Mouse (Mus musculus) hindbrain, postnatal 0 days (tissue): ENCODE measurements at regions not wholly inside any gene's neighbourhood (a gene's known extent, or its start where the extent isn't known, plus 50 kb on each side); places are given as distances from the start of the nearest gene placed in this dataset.

Experiments
- ATAC-seq: fragments of 200-750 bp; cut with Nextera tagmentation; 2 replicates; pipeline ENCODE4 v1.8.0; 2017; ENCODE audit warnings: mild to moderate bottlenecking, moderate TSS enrichment, moderate library complexity
- DNase-seq: peaks from one replicate; pipeline ENCODE4 v3.0.0-alpha.2; 2015; ENCODE audit warnings: low spot score
- H3K27ac ChIP-seq: fragments of 300-500 bp; sonication (generic); 2 replicates; pipeline ENCODE4 v1.5.1; 2014; ENCODE audit warnings: mild to moderate bottlenecking
- H3K27me3 ChIP-seq: fragments of 300-500 bp; sonication (generic); 2 replicates; pipeline ENCODE4 v1.6.1; 2014; ENCODE audit warnings: low read length, mixed read lengths; ENCODE audit not compliant: insufficient read depth
- H3K36me3 ChIP-seq: fragments of 300-500 bp; sonication (generic); 2 replicates; pipeline ENCODE4 v1.6.1; 2014; ENCODE audit warnings: low read length, mixed read lengths; ENCODE audit not compliant: insufficient read depth
- H3K4me1 ChIP-seq: fragments of 300-500 bp; sonication (generic); 2 replicates; pipeline ENCODE4 v1.6.1; 2014; ENCODE audit warnings: antibody characterized with exemption, low read length, mixed read lengths; ENCODE audit not compliant: insufficient read depth
- H3K4me2 ChIP-seq: fragments of 300-500 bp; sonication (generic); 2 replicates; pipeline ENCODE4 v1.6.1; 2014; ENCODE audit warnings: low read depth, mild to moderate bottlenecking, low read length, moderate library complexity, mixed read lengths
- H3K4me3 ChIP-seq: fragments of 300-500 bp; sonication (generic); 2 replicates; pipeline ENCODE4 v1.5.1; 2014; ENCODE audit warnings: low read length
- H3K9ac ChIP-seq: fragments of 300-500 bp; sonication (generic); replicated peaks from 2 replicates; pipeline ENCODE4 v1.6.1; 2014; ENCODE audit warnings: mild to moderate bottlenecking, low read length, moderate library complexity, mixed read lengths
- H3K9me3 ChIP-seq: fragments of 300-500 bp; sonication (generic); 2 replicates; pipeline ENCODE4 v1.6.1; 2016; ENCODE audit warnings: low read length, mixed read lengths
- CTCF ChIP-seq: IDR thresholded peaks from 2 replicates; pipeline ENCODE4 v1.5.1; 2016; ENCODE audit warnings: antibody characterized with exemption, control low read depth, low read depth
- WGBS: fragments of 180-500 bp; shearing (Covaris S2); extraction: QIAGEN DNeasy Blood & Tissue Kit; methylation state at CpG from one replicate; pipeline ENCODE4 v1.1.7; 2014; 5-methylcytosine and 5-hydroxymethylcytosine counted together

GRCm38 (mm10) chr14:115039524-115039923 lies 52.5 kb upstream of the Gpc5 start:
- whole genome bisulfite sequencing: 70% methylated on average over 5 of the region's 5 CpGs
- H3K36me3 ChIP-seq: peaks cover 5% of the 10 kb centered on the region; the same call in 1 of the 2 replicates
- DNase-seq (no peak), ATAC-seq (no peak)
- H3K4me3 ChIP-seq: no peak overlapping the region
- H3K9ac ChIP-seq: no peak overlapping the region
- TF ChIP-seq CTCF: no peak
- no peak overlapping the region for H3K27ac ChIP-seq
- H3K27me3 ChIP-seq: peaks cover 4% of the 10 kb centered on the region; the same call in 1 of the 2 replicates
- H3K4me1 ChIP-seq: 0 out of 2 replicates have a peak, but pooled peaks cover 2% of the 10 kb centered on the region
- H3K4me2 ChIP-seq: peak overlapping the region; percentile 88
- no peaks in the 10 kb centered on the region for H3K9me3 ChIP-seq

DNA sequence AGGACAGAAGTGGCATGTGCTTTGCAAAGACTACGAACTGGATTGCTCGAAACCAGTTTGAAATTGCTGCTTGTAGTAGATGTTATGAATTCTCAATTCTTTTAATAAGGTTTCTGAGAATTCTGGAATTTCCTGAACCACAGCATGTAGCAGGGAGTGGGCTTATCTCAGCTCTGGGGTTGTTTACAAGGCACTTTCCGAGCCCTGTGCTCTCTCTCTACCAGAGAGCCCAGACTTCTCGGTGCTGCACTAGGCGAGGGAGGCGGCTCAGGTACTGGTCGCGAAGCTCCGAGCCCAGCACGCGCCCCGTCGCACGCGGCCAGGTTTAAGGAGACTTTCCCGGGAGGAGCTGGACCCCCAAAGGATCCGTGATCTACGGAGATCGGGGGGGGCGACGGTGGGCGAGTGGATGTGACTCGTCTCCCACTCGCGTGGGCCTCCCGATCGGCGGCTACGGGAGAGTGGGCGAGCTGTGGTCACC lies 51.9 kb upstream of the Gpc5 start:
- Histone ChIP-seq H3K4me2 (peak overlapping the region; percentile 88), H3K27me3 (peaks cover 4% of the 10 kb centered on the region; the same call in 1 of the 2 replicates), H3K27ac (peak overlapping the region; percentile 92; the same call in 1 of the 2 replicates), H3K36me3 (peaks cover 5% of the 10 kb centered on the region; the same call in 1 of the 2 replicates), H3K4me3 (peak overlapping the region; percentile 83), H3K9ac (peak overlapping the region; percentile 94), H3K9me3 (no peaks in the 10 kb centered on the region), H3K4me1 (0 out of 2 replicates have a peak, but pooled peaks cover 2% of the 10 kb centered on the region)
- 2% methylated on average over 30 of the region's 30 CpGs for WGBS
- no peak for TF ChIP-seq CTCF
- no peak for ATAC-seq
- no peak for DNase-seq

DNA sequence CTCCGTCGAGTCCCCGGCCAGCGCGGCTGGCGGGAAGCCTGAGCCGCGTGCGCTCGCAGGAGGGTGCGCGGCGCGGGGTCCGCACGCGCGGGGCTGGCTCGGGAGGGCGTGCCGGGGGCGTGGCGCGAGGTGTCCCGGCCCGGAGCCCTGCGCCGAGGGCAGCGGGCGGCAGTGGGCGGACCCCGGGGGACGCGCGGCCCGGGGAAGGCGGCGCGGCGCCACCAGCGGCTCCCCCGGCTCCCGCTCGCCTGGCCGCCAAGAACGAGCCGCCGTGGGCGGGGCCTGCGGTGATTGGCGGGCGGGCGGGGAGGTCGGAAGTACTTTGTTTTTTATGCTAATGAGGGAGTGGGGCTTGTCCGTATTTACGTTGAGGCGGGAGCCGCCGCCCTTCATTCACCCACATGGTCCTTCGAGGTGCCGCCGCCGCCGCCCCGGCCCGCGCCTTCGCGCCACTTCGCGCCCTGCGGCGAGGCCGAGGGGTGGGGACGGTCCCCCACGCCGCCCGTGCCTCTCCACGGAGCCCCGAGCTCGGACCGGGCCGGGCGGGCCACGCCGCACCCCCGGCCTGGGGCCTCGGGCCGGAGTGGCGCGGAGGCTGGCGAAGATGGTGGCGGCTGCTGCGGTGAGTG lies 51.3 kb upstream of the Gpc5 start:
- under 1% methylated on average over 60 of the region's 94 CpGs for WGBS
- peaks cover 5% of the 10 kb centered on the region; the same call in 1 of the 2 replicates for H3K36me3 ChIP-seq
- DNase-seq (peak; percentile 89), ATAC-seq (peak; percentile 78)
- H3K9me3 ChIP-seq: no peaks in the 10 kb centered on the region
- peak overlapping the region; percentile 83 for H3K4me3 ChIP-seq
- H3K27me3 ChIP-seq: peaks cover 4% of the 10 kb centered on the region; the same call in 1 of the 2 replicates
- H3K27ac ChIP-seq: peak overlapping the region; percentile 92
- H3K4me2 ChIP-seq: peak overlapping the region; percentile 88
- TF ChIP-seq CTCF: no peak
- peak overlapping the region; percentile 94 for H3K9ac ChIP-seq
- H3K4me1 ChIP-seq: 0 out of 2 replicates have a peak, but pooled peaks cover 2% of the 10 kb centered on the region

DNA sequence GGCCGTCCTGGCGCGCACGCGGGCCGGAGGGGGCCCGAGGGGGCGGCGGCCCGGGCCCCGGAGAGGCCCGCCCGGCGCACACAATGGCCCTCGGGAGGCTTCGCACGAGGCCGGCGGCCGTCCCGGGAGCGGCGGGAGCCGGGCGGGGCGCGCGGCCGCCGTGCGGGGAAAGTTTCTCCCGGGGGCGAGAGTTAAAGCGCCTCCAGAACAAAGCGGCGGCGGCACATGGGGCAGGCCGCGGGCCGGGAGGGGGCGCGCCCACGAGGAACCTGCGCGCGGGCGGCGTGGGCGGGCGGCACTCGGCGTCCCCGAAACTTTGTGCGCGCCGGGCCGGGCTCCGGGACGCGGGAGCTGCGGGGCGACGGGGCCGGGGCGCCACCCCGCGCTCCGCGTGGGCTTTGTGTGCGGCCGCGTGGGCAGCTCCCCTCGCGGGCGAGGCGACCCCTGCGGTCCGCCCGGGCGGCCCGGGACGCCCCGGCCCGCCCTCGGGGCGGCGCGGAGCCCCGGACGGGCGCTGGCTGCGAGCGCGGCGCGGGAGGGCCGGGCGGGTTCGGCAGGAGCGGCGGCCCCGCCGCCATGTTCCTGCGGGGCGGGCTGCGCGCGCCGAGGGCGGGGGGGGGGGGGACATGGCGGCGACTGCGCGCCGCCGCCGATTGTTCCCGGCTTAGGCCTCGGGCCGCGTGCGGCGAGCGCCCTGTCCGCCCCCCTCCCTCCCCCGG lies 50.5 kb upstream of the Gpc5 start:
- ATAC-seq: peak; percentile 13
- 6% methylated on average over 47 of the region's 126 CpGs for WGBS
- DNase-seq: peak; percentile 34

GRCm38 (mm10) chr14:115042055-115042564 lies 49.9 kb upstream of the Gpc5 start:
- peak; percentile 93 for ATAC-seq
- DNase-seq: peak; percentile 92
- H3K4me1 ChIP-seq: 0 out of 2 replicates have a peak, but pooled peaks cover 2% of the 10 kb centered on the region
- peaks cover 10% of the 10 kb centered on the region; the same call in 1 of the 2 replicates for H3K36me3 ChIP-seq
- peak overlapping the region; percentile 83 for H3K4me3 ChIP-seq
- TF ChIP-seq CTCF: peak; percentile 63
- H3K27ac ChIP-seq: peak overlapping the region; percentile 92
- peak overlapping the region; percentile 88 for H3K4me2 ChIP-seq
- no peaks in the 10 kb centered on the region for H3K9me3 ChIP-seq
- peaks cover 4% of the 10 kb centered on the region; the same call in 1 of the 2 replicates for H3K27me3 ChIP-seq
- WGBS: under 1% methylated on average over 33 of the region's 51 CpGs
- H3K9ac ChIP-seq: peak overlapping the region; percentile 94

More for the DNA sequence above, 50.5 kb upstream of the Gpc5 start:
- Histone ChIP-seq H3K4me1 (0 out of 2 replicates have a peak, but pooled peaks cover 2% of the 10 kb centered on the region), H3K9me3 (no peaks in the 10 kb centered on the region), H3K27ac (peak overlapping the region; percentile 92), H3K9ac (peak overlapping the region; percentile 94), H3K4me3 (peak overlapping the region; percentile 83), H3K27me3 (peaks cover 4% of the 10 kb centered on the region; the same call in 1 of the 2 replicates), H3K4me2 (peak overlapping the region; percentile 88), H3K36me3 (peaks cover 5% of the 10 kb centered on the region; the same call in 1 of the 2 replicates)
- TF ChIP-seq CTCF: no peak
